Mouse (Mus musculus) ES-Bruce4 (cell line): ENCODE data around the gene Glis3. TPM values are rescaled to one million over a fixed set of nuclear protein-coding genes. Genes with fewer than 3 reads are reported as not detected.

Experiments used
- H3K27ac ChIP-seq: 2 replicates; pipeline ENCODE4 v1.5.1; 2012; ENCODE audit warnings: low read length, inconsistent platforms; ENCODE audit not compliant: insufficient read depth
- H3K27me3 ChIP-seq: 2 replicates; pipeline ENCODE4 v1.6.1; 2012; ENCODE audit warnings: mild to moderate bottlenecking, low read length, inconsistent platforms; ENCODE audit not compliant: control insufficient read depth, poor library complexity, insufficient read depth, severe bottlenecking
- H3K36me3 ChIP-seq: 2 replicates; pipeline ENCODE4 v1.6.1; 2012; ENCODE audit warnings: inconsistent platforms, mild to moderate bottlenecking, low read length, moderate library complexity; ENCODE audit not compliant: control insufficient read depth, poor library complexity, insufficient read depth, severe bottlenecking
- H3K4me1 ChIP-seq: one replicate; pipeline ENCODE4 v1.8.1; 2011; ENCODE audit warnings: low read length; ENCODE audit not compliant: control insufficient read depth, insufficient read depth
- H3K4me3 ChIP-seq: 2 replicates; pipeline ENCODE4 v1.5.1; 2011; ENCODE audit warnings: low read depth, mild to moderate bottlenecking, low read length
- H3K9ac ChIP-seq: 2 replicates; pipeline ENCODE4 v1.6.1; 2012; ENCODE audit warnings: low read depth, mild to moderate bottlenecking, inconsistent platforms; ENCODE audit not compliant: poor library complexity, severe bottlenecking
- H3K9me3 ChIP-seq: replicated peaks from 2 replicates; pipeline ENCODE4 v1.6.1; 2012; ENCODE audit warnings: mild to moderate bottlenecking, low read length, inconsistent platforms; ENCODE audit not compliant: control insufficient read depth, poor library complexity, insufficient read depth, severe bottlenecking
- CTCF ChIP-seq: IDR thresholded peaks from one replicate; pipeline ENCODE4 v1.8.1; 2011; ENCODE audit warnings: low read depth, low read length
- EP300 ChIP-seq: IDR thresholded peaks from 2 replicates; pipeline ENCODE4 v1.6.1; 2011; ENCODE audit warnings: low read depth, low read length; ENCODE audit not compliant: insufficient read depth
- POLR2A ChIP-seq: IDR thresholded peaks from one replicate; pipeline ENCODE4 v1.8.1; 2011; ENCODE audit warnings: low read length; ENCODE audit not compliant: insufficient read depth
- polyA plus RNA-seq: library from polyadenylated mRNA; stranded (reverse); fragments of >200 nt; gene quantifications from 2 replicates; pipeline ENCODE4 v1.2.4, GENCODE M21; 2011; ENCODE audit warnings: low read depth; ENCODE audit not compliant: missing spikeins, insufficient read depth, insufficient read length

The Glis3 gene
- polyA plus RNA-seq, 1 experiment = 5.5 TPM

DNA sequence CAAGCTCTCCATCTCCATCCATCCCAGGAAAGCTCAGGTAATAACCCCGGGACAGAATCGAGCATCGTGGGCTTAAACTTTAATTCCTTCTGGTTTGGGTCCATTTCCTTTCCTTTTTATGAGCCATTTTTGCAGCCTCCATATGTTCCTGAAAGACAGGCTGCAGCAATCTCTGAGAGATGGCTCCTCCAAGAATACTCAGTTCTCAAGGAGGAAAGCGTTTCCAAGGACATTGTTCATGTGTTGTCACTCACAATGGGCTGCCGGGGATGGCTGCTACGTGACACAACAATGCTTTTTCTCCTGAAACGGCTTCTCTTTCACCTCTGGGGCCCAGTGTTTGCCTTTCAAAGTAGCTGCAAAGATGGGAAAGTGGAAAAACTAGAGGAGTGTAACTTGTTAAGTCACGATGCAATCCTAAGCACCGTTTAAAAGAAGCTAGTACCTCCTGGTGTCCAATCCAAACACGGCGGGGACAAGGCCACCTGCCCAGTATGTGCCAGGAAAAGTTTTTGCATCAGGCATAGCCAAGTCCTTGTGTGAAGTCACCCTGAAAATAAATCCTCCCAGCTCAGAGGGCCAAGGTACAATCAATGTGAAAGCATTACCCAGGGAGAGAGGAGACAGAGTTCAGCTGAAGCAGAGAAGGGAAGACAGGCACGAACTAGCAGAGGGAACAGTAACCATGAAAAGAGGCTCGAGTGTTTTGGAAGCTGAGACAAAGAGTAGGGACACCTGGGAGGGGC, 332.6 kb downstream of the Glis3 start:
- no peaks in the 10 kb centered on the region for H3K9me3 ChIP-seq
- TF ChIP-seq POLR2A = no peak
- no peak for TF ChIP-seq EP300
- no peak for TF ChIP-seq CTCF
- H3K36me3 ChIP-seq = no peaks in the 10 kb centered on the region
- H3K27me3 ChIP-seq = no peaks in the 10 kb centered on the region
- no peak overlapping the region for H3K4me3 ChIP-seq
- H3K4me1 ChIP-seq = no peaks in the 10 kb centered on the region
- no peak overlapping the region for H3K27ac ChIP-seq
- no peak overlapping the region for H3K9ac ChIP-seq

DNA sequence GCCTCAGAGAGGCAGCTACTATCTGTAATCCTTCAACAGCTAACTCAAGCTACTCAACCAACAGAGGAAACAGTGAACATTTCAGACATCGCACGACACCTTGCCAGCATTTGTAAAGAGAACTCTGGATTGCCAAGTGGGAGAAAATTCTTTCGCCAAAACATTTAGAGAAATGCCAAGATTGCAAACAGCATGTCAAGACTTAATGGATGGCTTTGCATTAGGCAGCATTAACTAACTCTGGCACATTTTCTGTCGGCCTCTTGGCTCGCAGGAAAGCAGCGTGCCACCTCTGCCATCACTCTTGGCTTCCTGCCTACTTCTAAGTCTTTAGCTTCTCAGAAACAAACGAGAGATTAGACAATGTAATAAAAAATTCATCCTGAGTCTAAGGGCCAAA, 336.2 kb downstream of the Glis3 start:
- H3K4me3 ChIP-seq = no peak overlapping the region
- H3K9ac ChIP-seq = no peak overlapping the region
- H3K9me3 ChIP-seq = no peaks in the 10 kb centered on the region
- no peaks in the 10 kb centered on the region for H3K36me3 ChIP-seq
- H3K4me1 ChIP-seq = no peaks in the 10 kb centered on the region
- no peak overlapping the region for H3K27ac ChIP-seq
- TF ChIP-seq CTCF = no peak
- no peak for TF ChIP-seq EP300
- no peak for TF ChIP-seq POLR2A
- no peaks in the 10 kb centered on the region for H3K27me3 ChIP-seq

DNA sequence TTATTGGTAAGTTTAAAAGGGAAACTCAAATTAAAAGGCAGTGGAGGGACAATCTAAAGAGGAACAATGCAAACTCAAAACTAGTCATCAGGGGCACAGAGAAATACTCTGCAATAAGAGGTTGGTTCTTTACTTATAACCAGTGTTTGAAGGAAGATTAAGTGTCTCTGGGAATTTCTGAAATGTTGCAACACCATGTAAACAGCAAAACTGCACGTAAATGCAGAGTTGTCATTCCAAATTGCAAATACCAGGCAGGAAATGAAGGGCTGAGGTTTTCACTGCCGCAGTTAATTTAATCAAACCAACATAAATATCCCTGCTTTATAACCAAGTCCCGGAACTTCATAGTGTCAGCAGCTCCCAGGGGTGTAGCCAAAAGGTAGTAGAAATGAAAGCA, 342.3 kb downstream of the Glis3 start:
- no peaks in the 10 kb centered on the region for H3K27me3 ChIP-seq
- H3K36me3 ChIP-seq = no peaks in the 10 kb centered on the region
- H3K27ac ChIP-seq = no peak overlapping the region
- H3K9me3 ChIP-seq = no peaks in the 10 kb centered on the region
- no peak overlapping the region for H3K9ac ChIP-seq
- no peaks in the 10 kb centered on the region for H3K4me1 ChIP-seq
- TF ChIP-seq POLR2A (no peak), EP300 (no peak), CTCF (no peak)
- no peak overlapping the region for H3K4me3 ChIP-seq

DNA sequence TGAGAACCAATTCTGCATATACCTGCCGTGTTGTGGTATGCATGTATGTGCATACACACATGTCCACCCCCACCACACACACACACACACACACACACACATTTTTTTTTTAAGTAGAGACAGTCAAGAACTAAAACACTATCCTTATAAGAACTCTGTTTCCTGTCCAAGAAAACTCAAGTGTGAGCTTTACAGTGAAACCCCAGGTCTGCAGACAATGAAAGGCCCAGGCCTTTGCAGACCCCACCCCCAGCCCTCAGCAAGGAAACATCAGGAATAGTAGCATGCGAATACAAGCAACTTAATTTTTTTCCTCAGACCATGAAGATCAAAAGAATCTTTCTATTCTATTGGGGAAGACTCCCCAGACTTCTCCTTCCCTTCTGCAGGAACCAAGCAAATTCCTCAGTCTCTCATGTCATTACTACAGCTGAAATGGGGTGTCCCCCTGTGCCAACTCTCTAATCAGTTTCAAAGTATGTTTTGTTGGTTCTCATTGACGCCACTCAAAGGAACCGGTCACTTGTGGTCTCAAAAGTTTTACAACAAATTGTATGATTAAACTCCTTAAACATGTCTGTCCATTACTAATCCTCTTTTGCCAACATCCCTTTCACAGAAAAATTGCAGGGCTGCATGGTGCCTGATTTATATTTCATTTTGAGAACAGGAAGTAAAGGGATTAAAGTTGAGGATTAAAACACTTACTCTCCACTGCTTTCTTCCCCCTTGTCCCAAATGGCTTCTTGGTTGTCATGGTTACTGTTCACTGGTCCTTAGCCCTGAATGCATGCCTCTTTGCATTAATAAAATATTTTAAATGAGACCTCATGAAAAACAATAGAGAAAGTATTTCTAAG, 343.0 kb downstream of the Glis3 start:
- Histone ChIP-seq H3K27ac (no peak overlapping the region), H3K4me1 (no peaks in the 10 kb centered on the region), H3K4me3 (no peak overlapping the region), H3K36me3 (no peaks in the 10 kb centered on the region), H3K27me3 (no peaks in the 10 kb centered on the region), H3K9me3 (no peaks in the 10 kb centered on the region), H3K9ac (no peak overlapping the region)
- TF ChIP-seq CTCF = no peak
- TF ChIP-seq EP300 = no peak
- no peak for TF ChIP-seq POLR2A

DNA sequence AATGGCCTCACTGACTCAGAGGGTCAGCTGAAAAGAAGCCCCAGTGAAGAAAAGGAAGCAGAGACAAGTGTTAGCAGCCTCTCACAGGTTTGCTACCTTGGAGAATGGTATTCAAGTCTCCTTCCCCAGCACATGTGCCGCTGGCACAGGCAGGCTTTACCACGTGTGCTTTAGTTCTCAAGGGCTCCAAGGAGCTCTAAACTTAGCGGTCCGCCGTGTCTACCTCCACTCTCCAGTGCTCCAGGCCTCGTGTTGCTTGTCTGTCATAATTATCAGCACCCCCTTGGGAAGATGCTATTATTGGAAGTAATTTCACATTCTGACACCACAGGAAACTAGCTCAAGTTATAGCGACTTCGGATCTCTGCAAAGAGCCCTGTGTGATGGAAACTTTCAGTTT, 344.0 kb downstream of the Glis3 start:
- Histone ChIP-seq H3K4me1 (no peaks in the 10 kb centered on the region), H3K36me3 (no peaks in the 10 kb centered on the region), H3K4me3 (no peak overlapping the region), H3K27ac (no peak overlapping the region), H3K9me3 (no peaks in the 10 kb centered on the region), H3K27me3 (no peaks in the 10 kb centered on the region), H3K9ac (no peak overlapping the region)
- no peak for TF ChIP-seq EP300
- no peak for TF ChIP-seq CTCF
- TF ChIP-seq POLR2A = no peak

DNA sequence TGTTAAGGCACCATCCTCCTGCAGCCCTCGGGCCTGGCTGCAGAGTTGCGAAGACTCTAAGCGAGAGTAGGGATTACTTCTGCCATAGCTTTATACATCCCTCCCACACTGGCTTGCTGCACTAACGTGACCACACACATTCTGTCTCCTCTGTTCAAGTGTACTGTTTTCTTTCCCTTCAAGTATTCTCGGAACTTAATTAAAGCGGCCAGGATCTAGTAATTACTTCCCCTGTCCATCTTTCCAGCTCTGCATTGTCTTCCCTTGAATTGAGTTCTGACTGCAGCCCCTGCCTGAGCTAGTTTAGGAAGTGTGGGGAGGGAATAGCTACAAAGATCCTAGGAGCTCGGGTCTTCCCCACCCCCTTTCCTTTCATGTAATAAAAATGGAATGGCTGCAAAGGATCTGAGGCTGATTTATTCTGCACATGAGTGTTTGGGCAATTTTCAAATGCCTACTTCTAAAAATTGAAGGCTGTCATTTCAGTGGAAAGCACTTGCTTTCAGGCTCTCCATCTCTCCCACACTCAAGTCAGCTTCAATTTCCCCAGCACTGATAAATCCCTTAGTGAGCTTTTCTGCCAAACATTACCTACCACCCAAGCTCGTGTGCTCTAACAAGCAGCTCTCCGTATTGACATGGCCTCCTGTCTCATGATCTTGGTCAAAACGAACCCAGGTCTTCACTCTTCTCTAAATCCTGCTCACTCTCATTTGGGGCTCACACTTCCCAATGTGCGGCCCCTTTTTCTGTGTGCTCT, 346.7 kb downstream of the Glis3 start:
- Histone ChIP-seq H3K27ac (no peak overlapping the region), H3K4me1 (no peaks in the 10 kb centered on the region), H3K36me3 (no peaks in the 10 kb centered on the region), H3K4me3 (no peak overlapping the region), H3K9me3 (no peaks in the 10 kb centered on the region), H3K9ac (no peak overlapping the region), H3K27me3 (no peaks in the 10 kb centered on the region)
- TF ChIP-seq POLR2A (no peak), EP300 (no peak), CTCF (no peak)
